24 mouse cellular contexts compared by ENCODE assay signal in the genomic region with DNA sequence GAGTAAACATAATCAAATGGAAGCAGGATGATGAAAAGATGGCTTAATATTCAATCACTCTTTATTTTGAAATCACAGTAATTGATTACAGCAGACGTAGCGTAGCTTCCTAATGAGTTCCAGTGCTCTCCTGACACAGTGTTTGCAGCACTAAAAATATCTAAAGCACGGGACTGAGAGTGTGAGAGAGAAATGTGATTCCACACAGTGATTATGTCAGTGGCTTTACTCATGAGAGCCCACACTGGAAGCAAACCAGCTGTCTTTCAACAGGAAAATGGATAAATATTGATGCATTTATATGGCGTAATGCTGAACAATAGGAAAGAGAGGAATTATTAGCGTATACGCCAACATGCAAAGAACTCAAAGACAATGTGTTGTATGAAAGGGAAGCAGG. TPM values are rescaled to one million over a fixed set of nuclear protein-coding genes. Genes with fewer than 3 reads are reported as not detected.
A peak's percentile ranks its signal among the peaks of the same experiment; 100 is the strongest.
DNase-seq lines count a peak whose midpoint lies in the region; ATAC-seq and TF ChIP-seq lines count a peak whose summit lies in the region.
"Had no signal": no experiment of that assay in that cellular context is flagged by ENCODE, and none has a peak within 500 bp of the region (broad histone marks: within the 10 kb centered on the region; RNA-seq: fewer than 3 reads in every experiment).

No protein-coding gene starts in this region.

- no peak overlapping the region for H3K4me3 ChIP-seq in embryonic facial prominence, embryonic 11.5 days (ENCODE audit: low read depth, low read length)
- H3K4me3 ChIP-seq in embryonic facial prominence, embryonic 10.5 days = no peak overlapping the region
- no peak overlapping the region for H3K4me3 ChIP-seq in hindbrain, embryonic 14.5 days (replicated peaks; ENCODE audit: low read length)
- H3K4me3 ChIP-seq in hindbrain, embryonic 11.5 days (ENCODE audit: low read depth, low read length) = no peak overlapping the region
- H3K4me3 ChIP-seq in lung, postnatal 0 days (ENCODE audit: low read depth, low read length) = no peak overlapping the region
- no peak overlapping the region for H3K4me3 ChIP-seq in embryonic facial prominence, embryonic 14.5 days (ENCODE audit: low read depth, low read length)
- H3K4me3 ChIP-seq: embryonic facial prominence, embryonic 12.5 days; gastrocnemius, adult 2 months; hindbrain, embryonic 12.5 days; limb, embryonic 15.5 days; neural tube, embryonic 15.5 days; stomach, embryonic 15.5 days had no signal

- 51% methylated on average over 6 of the region's 6 CpGs for WGBS in embryonic facial prominence, embryonic 11.5 days
- 58% methylated on average over 6 of the region's 6 CpGs for WGBS in embryonic facial prominence, embryonic 10.5 days
- WGBS in hindbrain, embryonic 14.5 days = 58% methylated on average over 6 of the region's 6 CpGs
- WGBS in hindbrain, embryonic 11.5 days = 78% methylated on average over 6 of the region's 6 CpGs
- WGBS in lung, postnatal 0 days = 51% methylated on average over 6 of the region's 6 CpGs
- 28% methylated on average over 6 of the region's 6 CpGs for WGBS in embryonic facial prominence, embryonic 14.5 days

- ATAC-seq in embryonic facial prominence, embryonic 11.5 days (replicated peaks; ENCODE audit: insufficient number of reproducible peaks, low FRiP score, low TSS enrichment, low read depth) = no peak
- ATAC-seq in hindbrain, embryonic 14.5 days (ENCODE audit: low FRiP score) = no peak
- no peak for ATAC-seq in hindbrain, embryonic 11.5 days (ENCODE audit: low FRiP score)
- ATAC-seq in lung, postnatal 0 days = no peak
- ATAC-seq in embryonic facial prominence, embryonic 14.5 days (ENCODE audit: low read depth) = peak; percentile 50; the same call in 1 of the 2 replicates
- ATAC-seq: inflammation-experienced regulatory T-cells, adult 6 months; Patski had no signal

- no peaks in the 10 kb centered on the region for H3K27me3 ChIP-seq in embryonic facial prominence, embryonic 11.5 days (ENCODE audit: control insufficient read depth, insufficient read depth, low read length)
- no peaks in the 10 kb centered on the region for H3K27me3 ChIP-seq in embryonic facial prominence, embryonic 10.5 days (replicated peaks; ENCODE audit: low read depth, poor library complexity, severe bottlenecking)
- no peaks in the 10 kb centered on the region for H3K27me3 ChIP-seq in hindbrain, embryonic 14.5 days (ENCODE audit: control insufficient read depth, insufficient read depth, low read length)
- no peaks in the 10 kb centered on the region for H3K27me3 ChIP-seq in hindbrain, embryonic 11.5 days (ENCODE audit: control insufficient read depth, insufficient read depth, low read length)
- no peaks in the 10 kb centered on the region for H3K27me3 ChIP-seq in lung, postnatal 0 days (replicated peaks; ENCODE audit: insufficient read depth, low read length)
- no peaks in the 10 kb centered on the region for H3K27me3 ChIP-seq in embryonic facial prominence, embryonic 14.5 days (replicated peaks; ENCODE audit: control insufficient read depth, insufficient read depth, low read length)
- H3K27me3 ChIP-seq: embryonic facial prominence, embryonic 12.5 days; hindbrain, embryonic 12.5 days; limb, embryonic 15.5 days; neural tube, embryonic 15.5 days; Patski; stomach, embryonic 15.5 days had no signal

- H3K4me2 ChIP-seq in embryonic facial prominence, embryonic 11.5 days (ENCODE audit: low read depth, low read length) = no peak overlapping the region
- H3K4me2 ChIP-seq in hindbrain, embryonic 14.5 days (replicated peaks) = no peak overlapping the region
- H3K4me2 ChIP-seq in hindbrain, embryonic 11.5 days (replicated peaks; ENCODE audit: low read depth, low read length) = no peak overlapping the region
- H3K4me2 ChIP-seq in lung, postnatal 0 days (replicated peaks; ENCODE audit: low read depth, low read length) = no peak overlapping the region
- H3K4me2 ChIP-seq in embryonic facial prominence, embryonic 14.5 days (ENCODE audit: low read depth, low read length) = no peak overlapping the region
- H3K4me2 ChIP-seq: embryonic facial prominence, embryonic 12.5 days; hindbrain, embryonic 12.5 days; limb, embryonic 15.5 days; neural tube, embryonic 15.5 days; stomach, embryonic 15.5 days had no signal

- DNase-seq in embryonic facial prominence, embryonic 11.5 days (ENCODE audit: low spot score) = peak; percentile 47
- DNase-seq in embryonic facial prominence, embryonic 10.5 days (ENCODE audit: low spot score) = no peak
- no peak for DNase-seq in hindbrain, embryonic 14.5 days (ENCODE audit: low spot score)
- DNase-seq in hindbrain, embryonic 11.5 days (ENCODE audit: low spot score) = no peak
- DNase-seq in lung, postnatal 0 days (ENCODE audit: low spot score) = peak; percentile 27
- no peak for DNase-seq in lung, postnatal 10 days
- peak; percentile 74 for DNase-seq in embryonic facial prominence, embryonic 14.5 days (ENCODE audit: low spot score)
- no peak for DNase-seq in adrenal gland, adult 8-10 months
- DNase-seq: cerebellum, adult 2 months; cerebellum, postnatal 25 days; gastrocnemius, adult 2 months; kidney, adult 18-20 months; layer of hippocampus, adult 9-11 months; lung, postnatal 4 days; right cerebral cortex, adult 18-20 months; thymus, postnatal 36 days had no signal

- H3K27ac ChIP-seq in embryonic facial prominence, embryonic 11.5 days (replicated peaks; ENCODE audit: low read depth, low read length) = no peak overlapping the region
- H3K27ac ChIP-seq in embryonic facial prominence, embryonic 10.5 days (replicated peaks) = no peak overlapping the region
- 0 out of 2 replicates have a peak overlapping the region, but pooled peaks have one; percentile 41 for H3K27ac ChIP-seq in hindbrain, embryonic 14.5 days
- H3K27ac ChIP-seq in hindbrain, embryonic 11.5 days (ENCODE audit: low read depth, low read length) = no peak overlapping the region
- no peak overlapping the region for H3K27ac ChIP-seq in lung, postnatal 0 days (ENCODE audit: low read length)
- H3K27ac ChIP-seq in embryonic facial prominence, embryonic 14.5 days (replicated peaks; ENCODE audit: low read depth, low read length) = no peak overlapping the region
- H3K27ac ChIP-seq: embryonic facial prominence, embryonic 12.5 days; gastrocnemius, adult 2 months; hindbrain, embryonic 12.5 days; limb, embryonic 15.5 days; liver, embryonic 14.5 days; neural tube, embryonic 15.5 days; stomach, embryonic 15.5 days had no signal

- no peaks in the 10 kb centered on the region for H3K36me3 ChIP-seq in embryonic facial prominence, embryonic 11.5 days (replicated peaks; ENCODE audit: control insufficient read depth, insufficient read depth, low read depth, low read length)
- no peaks in the 10 kb centered on the region for H3K36me3 ChIP-seq in embryonic facial prominence, embryonic 10.5 days (replicated peaks)
- no peaks in the 10 kb centered on the region for H3K36me3 ChIP-seq in hindbrain, embryonic 14.5 days (replicated peaks; ENCODE audit: control insufficient read depth, insufficient read depth)
- no peaks in the 10 kb centered on the region for H3K36me3 ChIP-seq in hindbrain, embryonic 11.5 days (ENCODE audit: control insufficient read depth, insufficient read depth, low read length)
- H3K36me3 ChIP-seq in lung, postnatal 0 days (ENCODE audit: insufficient read depth, low read length) = no peaks in the 10 kb centered on the region
- H3K36me3 ChIP-seq in embryonic facial prominence, embryonic 14.5 days (ENCODE audit: control insufficient read depth, insufficient read depth, low read length) = no peaks in the 10 kb centered on the region
- H3K36me3 ChIP-seq: embryonic facial prominence, embryonic 12.5 days; hindbrain, embryonic 12.5 days; limb, embryonic 15.5 days; neural tube, embryonic 15.5 days; stomach, embryonic 15.5 days had no signal

- no peak for TF ChIP-seq CTCF in lung, postnatal 0 days (IDR thresholded peaks at IDR 0.05)

- H3K4me1 ChIP-seq in embryonic facial prominence, embryonic 11.5 days (ENCODE audit: control insufficient read depth, insufficient read depth, low read length) = no peaks in the 10 kb centered on the region
- H3K4me1 ChIP-seq in embryonic facial prominence, embryonic 10.5 days = peaks cover 20% of the 10 kb centered on the region
- no peaks in the 10 kb centered on the region; the same call in 1 of the 2 replicates for H3K4me1 ChIP-seq in hindbrain, embryonic 14.5 days (replicated peaks; ENCODE audit: control insufficient read depth, insufficient read depth, low read length)
- H3K4me1 ChIP-seq in hindbrain, embryonic 11.5 days (replicated peaks; ENCODE audit: control insufficient read depth, insufficient read depth, low read length) = no peaks in the 10 kb centered on the region
- no peaks in the 10 kb centered on the region for H3K4me1 ChIP-seq in lung, postnatal 0 days (ENCODE audit: insufficient read depth, low read depth, low read length)
- peaks cover 16% of the 10 kb centered on the region; the same call in 1 of the 2 replicates for H3K4me1 ChIP-seq in embryonic facial prominence, embryonic 14.5 days (ENCODE audit: control insufficient read depth, insufficient read depth, low read length)
- H3K4me1 ChIP-seq: hindbrain, embryonic 12.5 days; limb, embryonic 15.5 days; neural tube, embryonic 15.5 days; stomach, embryonic 15.5 days had no signal

- no peaks in the 10 kb centered on the region for H3K9me3 ChIP-seq in embryonic facial prominence, embryonic 11.5 days (replicated peaks; ENCODE audit: control insufficient read depth, low read length)
- H3K9me3 ChIP-seq in embryonic facial prominence, embryonic 10.5 days = no peaks in the 10 kb centered on the region
- H3K9me3 ChIP-seq in hindbrain, embryonic 14.5 days (ENCODE audit: control insufficient read depth, low read length) = no peaks in the 10 kb centered on the region
- no peaks in the 10 kb centered on the region for H3K9me3 ChIP-seq in hindbrain, embryonic 11.5 days (ENCODE audit: control insufficient read depth, low read length)
- no peaks in the 10 kb centered on the region for H3K9me3 ChIP-seq in lung, postnatal 0 days (ENCODE audit: low read length)
- no peaks in the 10 kb centered on the region for H3K9me3 ChIP-seq in embryonic facial prominence, embryonic 14.5 days (ENCODE audit: control insufficient read depth, low read length)
- H3K9me3 ChIP-seq: embryonic facial prominence, embryonic 12.5 days; hindbrain, embryonic 12.5 days; limb, embryonic 15.5 days; neural tube, embryonic 15.5 days; stomach, embryonic 15.5 days had no signal

- no peak overlapping the region for H3K9ac ChIP-seq in embryonic facial prominence, embryonic 11.5 days (replicated peaks; ENCODE audit: low read length)
- H3K9ac ChIP-seq in hindbrain, embryonic 14.5 days = no peak overlapping the region
- H3K9ac ChIP-seq in hindbrain, embryonic 11.5 days (ENCODE audit: low read depth, low read length) = no peak overlapping the region
- no peak overlapping the region for H3K9ac ChIP-seq in lung, postnatal 0 days (replicated peaks; ENCODE audit: low read depth)
- no peak overlapping the region for H3K9ac ChIP-seq in embryonic facial prominence, embryonic 14.5 days (ENCODE audit: low read depth, low read length)
- H3K9ac ChIP-seq: embryonic facial prominence, embryonic 12.5 days; hindbrain, embryonic 12.5 days; limb, embryonic 15.5 days; liver, embryonic 14.5 days; neural tube, embryonic 15.5 days; stomach, embryonic 15.5 days had no signal

- TF ChIP-seq EP300 in lung, postnatal 0 days (IDR thresholded peaks at IDR 0.05) = no peak

RNA-seq across cellular contexts. Expression of a gene that starts 37.5 kb away (rescaled TPM):
- polyA plus RNA-seq in embryonic facial prominence, embryonic 11.5 days (2014; fragmentation: Nextera tagmentation; extraction: Ambion mirVana) = 15.7 and 19.2 TPM in 2 replicates
- 18.7 and 21.5 TPM in 2 replicates for polyA plus RNA-seq in embryonic facial prominence, embryonic 10.5 days (2016; fragmentation: Nextera tagmentation; extraction: Ambion mirVana)
- 2.2 and 2.6 TPM in 2 replicates for polyA plus RNA-seq in hindbrain, embryonic 14.5 days (2014; fragmentation: Nextera tagmentation; extraction: Ambion mirVana)
- 14.0 and 17.0 TPM in 2 replicates for polyA plus RNA-seq in hindbrain, embryonic 11.5 days (2014; fragmentation: Nextera tagmentation; extraction: Ambion mirVana)
- 0.70 and 1.2 TPM in 2 replicates for polyA plus RNA-seq in lung, postnatal 0 days (2015; fragmentation: Nextera tagmentation; extraction: Ambion mirVana)
- polyA plus RNA-seq in embryonic facial prominence, embryonic 14.5 days (2014; fragmentation: Nextera tagmentation; extraction: Ambion mirVana) = 5.6 and 7.4 TPM in 2 replicates
- total RNA-seq in adrenal gland, adult 8-10 months (2022) = under 1 TPM in 3 of 4 experiments, not detected in 1; 0.28 to 0.83 (median 0.31) TPM
- total RNA-seq: gastrocnemius, adult 2 months had no signal

Comparison
In these comparisons a context has a peak if more than half of its experiments do, and no peak if none do; other contexts are left out.
1. DNase-seq: peak in embryonic facial prominence, embryonic 11.5 days (single experiment), lung, postnatal 0 days (single experiment) and embryonic facial prominence, embryonic 14.5 days (single experiment); none in embryonic facial prominence, embryonic 10.5 days (single experiment), hindbrain, embryonic 14.5 days (single experiment), hindbrain, embryonic 11.5 days (single experiment), lung, postnatal 10 days (single experiment) and adrenal gland, adult 8-10 months (single experiment).